Mouse (Mus musculus): ENCODE results near the gene Zbtb2. TPM values are rescaled to one million over a fixed set of nuclear protein-coding genes. Genes with fewer than 3 reads are reported as not detected.
"Not testable (repeated sequence)": the region's sequence is repeated elsewhere in the genome, so short reads cannot be mapped to it uniquely, and the experiment has no call there.

Zbtb2 gene
- total RNA-seq (2014; rRNA removed): 20.0 and 24.2 TPM in 2 replicates
- polyA plus RNA-seq (2015; fragmentation: Nextera tagmentation; extraction: Ambion mirVana): 15.2 and 15.7 TPM in 2 replicates

DNA sequence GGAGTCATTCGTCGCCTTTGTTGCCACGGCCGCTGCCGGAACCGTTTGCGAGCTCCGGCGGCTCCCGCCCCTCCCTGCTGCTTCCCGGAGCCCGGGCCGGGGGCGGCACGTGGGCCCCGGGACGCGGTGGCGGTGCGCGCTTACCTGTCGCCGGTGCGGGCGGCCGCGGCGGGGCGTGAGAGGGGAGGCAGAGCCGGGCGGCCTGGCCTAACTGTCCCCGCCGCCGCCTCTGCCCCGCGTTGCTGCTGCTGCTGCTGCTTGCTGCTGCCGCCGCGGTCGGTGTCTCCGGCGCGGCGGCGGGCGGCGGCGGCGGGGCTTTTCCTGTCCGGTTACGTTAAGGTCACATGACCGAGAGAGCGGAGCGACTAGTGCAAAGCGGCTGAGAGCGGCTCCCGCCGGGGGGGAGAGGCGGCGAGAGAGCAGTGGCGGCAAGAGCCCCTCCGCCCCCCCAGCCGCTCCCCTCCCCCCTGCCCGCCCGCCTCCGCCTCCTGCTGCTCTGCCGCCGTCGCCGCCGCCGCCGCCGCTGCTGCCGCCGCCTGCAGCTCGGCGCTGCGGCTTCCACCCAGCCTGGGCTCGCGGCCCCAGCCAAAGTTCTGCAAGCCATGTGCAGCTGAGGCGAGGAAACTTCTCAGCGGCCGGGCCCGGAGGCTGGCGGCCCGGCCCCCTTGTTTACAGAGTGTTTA lies at the start of gene Zbtb2:
TSS of gene Zbtb2 (minus strand) at position 408 of the 683 bp plus-strand sequence.
- no peaks in the 10 kb centered on the region for H3K27me3 ChIP-seq (ENCODE audit: insufficient read depth, low read length)
- peak within 1 kb of the TSS; percentile 99 for H3K27ac ChIP-seq (ENCODE audit: low read depth, low read length)
- peak; percentile 77 for DNase-seq
- no peak for TF ChIP-seq CTCF (IDR thresholded peaks at IDR 0.05; ENCODE audit: low read depth)
- no peaks in the 10 kb centered on the region for H3K9me3 ChIP-seq (ENCODE audit: low read length)
- peak within 1 kb of the TSS; percentile 92 for H3K4me2 ChIP-seq (ENCODE audit: low read depth)
- H3K4me3 ChIP-seq (ENCODE audit: low read depth, low read length): peak within 1 kb of the TSS; percentile 99
- WGBS: 3% methylated on average over 59 of the region's 87 CpGs
- H3K9ac ChIP-seq: peak within 1 kb of the TSS; percentile 99
- H3K4me1 ChIP-seq (ENCODE audit: insufficient read depth): peaks cover 23% of the 10 kb centered on the region
- peak; percentile 16 for ATAC-seq
- H3K36me3 ChIP-seq (ENCODE audit: insufficient read depth): no peaks in the 10 kb centered on the region

DNA sequence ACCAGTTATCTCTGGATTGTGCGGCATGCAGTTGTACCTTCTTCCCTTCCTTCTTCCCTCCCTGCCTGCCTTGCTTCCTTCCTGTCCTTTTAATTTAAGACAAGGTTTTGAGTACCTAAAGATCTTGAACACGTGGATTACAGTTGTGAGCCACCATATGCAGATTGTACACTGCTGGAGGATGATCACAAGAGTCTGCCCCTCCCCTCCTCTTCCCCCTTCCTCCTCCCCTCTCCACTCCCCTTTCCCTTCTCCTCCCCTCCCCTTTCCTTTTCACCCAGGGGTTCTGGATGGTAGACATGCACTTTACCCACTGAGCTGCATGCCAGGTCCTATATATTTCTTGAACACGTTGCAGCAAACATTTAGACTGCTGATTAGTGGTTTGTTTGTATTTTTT lies 47.5 kb upstream of the Zbtb2 start:
- ATAC-seq (no peak), DNase-seq (no peak)
- no peak overlapping the region for H3K4me3 ChIP-seq (ENCODE audit: low read depth, low read length)
- no peak overlapping the region for H3K9ac ChIP-seq
- no peak overlapping the region for H3K27ac ChIP-seq (ENCODE audit: low read depth, low read length)
- no peaks in the 10 kb centered on the region for H3K27me3 ChIP-seq (ENCODE audit: insufficient read depth, low read length)
- H3K36me3 ChIP-seq (ENCODE audit: insufficient read depth): peaks cover 11% of the 10 kb centered on the region
- 93% methylated on average over 3 of the region's 3 CpGs for WGBS
- no peaks in the 10 kb centered on the region for H3K9me3 ChIP-seq (ENCODE audit: low read length)
- TF ChIP-seq CTCF (IDR thresholded peaks at IDR 0.05; ENCODE audit: low read depth): no peak
- no peak overlapping the region for H3K4me2 ChIP-seq (ENCODE audit: low read depth)
- H3K4me1 ChIP-seq (ENCODE audit: insufficient read depth): peaks cover 4% of the 10 kb centered on the region; the same call in 1 of the 2 replicates

DNA sequence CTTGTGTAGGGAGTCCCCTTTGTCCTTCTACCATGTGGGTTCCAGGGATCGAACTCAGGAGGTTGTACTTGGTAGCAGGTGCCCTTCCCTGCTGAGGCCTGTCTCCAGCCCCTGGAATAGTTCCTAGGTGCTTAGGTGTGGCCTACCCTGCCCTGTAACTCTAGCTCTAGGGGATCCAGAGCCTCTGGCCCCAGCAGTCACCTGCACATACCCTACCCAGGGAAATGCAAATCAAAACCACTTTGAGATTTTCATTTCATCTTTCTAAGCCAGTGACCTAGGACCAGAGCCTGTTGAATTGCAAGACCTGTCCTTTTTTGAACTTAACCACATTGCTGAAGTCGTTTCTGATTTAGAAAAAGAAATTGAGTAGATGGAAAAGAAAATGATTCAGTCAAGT lies 46.0 kb upstream of the Zbtb2 start:
- not testable (repeated sequence) for DNase-seq; H3K4me2 ChIP-seq (ENCODE audit: low read depth); H3K4me3 ChIP-seq (ENCODE audit: low read depth, low read length); ATAC-seq; H3K9me3 ChIP-seq (ENCODE audit: low read length); H3K36me3 ChIP-seq (ENCODE audit: insufficient read depth); H3K9ac ChIP-seq; H3K4me1 ChIP-seq (ENCODE audit: insufficient read depth); H3K27me3 ChIP-seq (ENCODE audit: insufficient read depth, low read length); H3K27ac ChIP-seq (ENCODE audit: low read depth, low read length)
- WGBS: 84% methylated on average over 2 of the region's 2 CpGs

DNA sequence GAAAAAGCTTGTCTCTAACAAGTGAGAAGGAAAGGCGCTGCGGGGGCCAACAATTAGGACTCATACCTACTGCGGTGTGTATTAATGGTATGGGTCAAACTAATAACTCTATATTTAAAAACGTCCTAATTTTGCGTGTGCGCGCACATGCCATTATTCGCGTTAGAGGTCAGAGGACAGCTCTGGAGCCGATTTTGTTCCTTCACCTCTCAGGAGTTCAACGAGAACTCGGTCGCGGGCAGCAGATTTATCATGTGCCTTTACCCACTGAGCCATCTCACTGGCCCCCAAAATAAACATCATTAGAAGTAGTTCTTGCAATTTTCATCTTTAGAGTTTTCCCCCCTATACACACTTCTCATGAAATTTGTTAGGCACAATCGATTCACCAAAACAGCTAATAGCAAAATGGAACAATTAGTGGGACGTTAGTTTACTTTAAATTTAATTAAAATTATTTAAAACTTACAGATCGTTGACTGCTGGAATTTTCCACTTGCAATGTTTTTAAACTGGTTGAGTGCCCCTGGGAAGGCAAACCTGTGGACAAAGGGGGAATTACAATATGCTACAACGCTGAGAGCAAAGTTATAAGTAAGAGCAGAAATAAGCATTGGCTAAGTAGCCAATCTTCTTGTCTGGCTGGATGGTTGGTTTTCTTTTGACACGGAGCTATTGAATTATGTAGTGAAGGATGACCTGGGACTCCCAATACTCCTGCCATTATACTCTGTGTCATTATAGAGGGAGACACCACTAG lies 45.3 kb upstream of the Zbtb2 start:
- Histone ChIP-seq H3K4me3 (ENCODE audit: low read depth, low read length) (peak overlapping the region; percentile 51), H3K4me1 (ENCODE audit: insufficient read depth) (peaks cover 4% of the 10 kb centered on the region; the same call in 1 of the 2 replicates), H3K9ac (peak overlapping the region; percentile 51), H3K27ac (ENCODE audit: low read depth, low read length) (peak overlapping the region; percentile 69), H3K4me2 (ENCODE audit: low read depth) (peak overlapping the region; percentile 68), H3K27me3 (ENCODE audit: insufficient read depth, low read length) (no peaks in the 10 kb centered on the region), H3K36me3 (ENCODE audit: insufficient read depth) (no peaks in the 10 kb centered on the region), H3K9me3 (ENCODE audit: low read length) (no peaks in the 10 kb centered on the region)
- no peak for ATAC-seq
- WGBS: 9% methylated on average over 19 of the region's 19 CpGs
- DNase-seq: peak; percentile 11
- TF ChIP-seq CTCF (IDR thresholded peaks at IDR 0.05; ENCODE audit: low read depth): peak; percentile 30

DNA sequence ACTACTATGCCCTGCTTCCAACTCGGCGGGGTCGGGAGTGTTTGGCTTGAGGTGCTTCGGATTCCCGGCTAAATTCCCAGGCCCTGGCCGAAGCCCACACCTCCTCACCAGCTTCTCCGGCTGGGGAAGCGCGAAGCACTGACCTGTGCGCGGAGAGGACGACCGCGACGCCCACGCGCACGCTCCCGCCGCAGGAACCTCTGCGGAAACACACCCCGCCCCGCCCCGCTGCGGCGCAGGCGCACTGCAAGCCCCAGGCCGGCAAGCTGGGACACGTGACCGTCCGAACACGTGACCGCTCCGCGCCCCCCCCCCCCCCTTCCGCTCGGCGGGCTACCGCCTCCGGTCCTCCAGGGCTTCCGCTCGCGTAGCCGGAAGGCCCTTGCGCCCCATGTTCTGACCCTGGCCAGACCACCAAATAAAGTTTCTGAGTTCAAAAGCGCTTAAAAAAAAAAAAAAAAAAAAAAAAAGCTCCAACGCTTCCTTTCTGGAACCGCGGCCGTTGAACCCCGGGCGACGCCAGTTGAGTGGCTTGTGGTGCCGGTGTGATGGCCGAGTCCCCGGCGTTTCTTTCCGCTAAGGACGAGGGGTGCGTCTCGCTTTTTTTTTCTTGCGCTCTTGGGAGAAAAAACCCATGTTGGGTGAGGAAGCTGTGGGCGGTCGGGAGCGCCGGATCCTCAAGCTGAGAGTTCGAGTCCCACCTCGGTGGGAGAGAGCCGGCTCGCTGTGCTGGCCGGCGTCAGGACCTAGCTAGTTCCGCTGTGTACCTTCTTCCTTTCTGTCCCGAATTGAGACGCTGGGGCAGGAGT lies 44.4 kb upstream of the Zbtb2 start, which contains the start of the genes Rmnd1 and Armt1:
TSS of gene Rmnd1 (minus strand) at position 266 of the 809 bp plus-strand sequence.
TSS of gene Armt1 (plus strand) at position 345 of the 809 bp plus-strand sequence.
- Histone ChIP-seq H3K4me1 (ENCODE audit: insufficient read depth) (peaks cover 4% of the 10 kb centered on the region; the same call in 1 of the 2 replicates), H3K9me3 (ENCODE audit: low read length) (no peaks in the 10 kb centered on the region), H3K4me3 (ENCODE audit: low read depth, low read length) (peak within 1 kb of the TSS; percentile 51), H3K9ac (peak within 1 kb of the TSS; percentile 72), H3K4me2 (ENCODE audit: low read depth) (peak within 1 kb of the TSS; percentile 68), H3K27ac (ENCODE audit: low read depth, low read length) (peak within 1 kb of the TSS; percentile 69), H3K36me3 (ENCODE audit: insufficient read depth) (no peaks in the 10 kb centered on the region), H3K27me3 (ENCODE audit: insufficient read depth, low read length) (no peaks in the 10 kb centered on the region)
- WGBS: under 1% methylated on average over 72 of the region's 75 CpGs
- ATAC-seq (peak; percentile 95), DNase-seq (peak; percentile 95)
- no peak for TF ChIP-seq CTCF (IDR thresholded peaks at IDR 0.05; ENCODE audit: low read depth)

DNA sequence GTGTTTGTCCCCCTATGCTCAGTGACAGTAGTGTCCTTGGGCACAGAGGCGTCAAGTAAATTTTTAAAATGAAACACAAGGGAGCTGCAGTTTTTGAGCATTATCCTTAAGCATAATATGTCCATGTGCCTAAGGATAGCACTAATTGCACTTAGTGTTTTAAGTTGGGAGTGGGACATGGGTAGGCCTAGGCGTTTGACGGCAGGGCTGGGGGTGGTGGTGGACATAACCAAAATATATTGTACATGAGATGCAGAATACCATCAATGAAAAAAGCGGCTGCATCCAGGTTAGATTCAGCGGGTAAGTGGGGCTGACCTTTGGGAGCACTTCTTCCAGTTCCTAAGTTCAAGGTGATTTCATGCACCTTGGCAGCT lies 43.8 kb upstream of the Zbtb2 start:
- H3K4me1 ChIP-seq (ENCODE audit: insufficient read depth): peaks cover 4% of the 10 kb centered on the region; the same call in 1 of the 2 replicates
- WGBS: 16% methylated on average over 5 of the region's 5 CpGs
- peak overlapping the region; percentile 66 for H3K27ac ChIP-seq (ENCODE audit: low read depth, low read length)
- no peaks in the 10 kb centered on the region for H3K9me3 ChIP-seq (ENCODE audit: low read length)
- peak overlapping the region; percentile 68 for H3K4me2 ChIP-seq (ENCODE audit: low read depth)
- no peak for TF ChIP-seq CTCF (IDR thresholded peaks at IDR 0.05; ENCODE audit: low read depth)
- peak overlapping the region; percentile 51 for H3K4me3 ChIP-seq (ENCODE audit: low read depth, low read length)
- H3K36me3 ChIP-seq (ENCODE audit: insufficient read depth): peaks cover 3% of the 10 kb centered on the region; the same call in 1 of the 2 replicates
- ATAC-seq (peak; percentile 35), DNase-seq (no peak)
- H3K27me3 ChIP-seq (ENCODE audit: insufficient read depth, low read length): no peaks in the 10 kb centered on the region
- peak overlapping the region; percentile 72 for H3K9ac ChIP-seq
